Mouse (Mus musculus) MEL (cell line): ENCODE measurements around the gene Opa1. TPM values are rescaled to one million over a fixed set of nuclear protein-coding genes. Genes with fewer than 3 reads are reported as not detected.

ENCODE experiments used
- DNase-seq: peaks from one replicate; pipeline ENCODE4 v3.0.0; 2011; ENCODE audit warnings: low read depth, low spot score
- H3K27ac ChIP-seq: 2 replicates; pipeline ENCODE4 v1.5.1; 2012; ENCODE audit warnings: low read depth, mild to moderate bottlenecking, control low read depth, low read length, moderate library complexity; ENCODE audit not compliant: control insufficient read depth
- H3K27me3 ChIP-seq, 2 experiments: fragments of 150-350 bp in 1 of 2; sonication (generic) in 1 of 2; 2 replicates each; pipeline ENCODE4 v1.6.1; 2012; ENCODE audit warnings: low read length in 2 of 2, mild to moderate bottlenecking in 2 of 2, improper control_type of control experiment in 1 of 2, moderate library complexity in 1 of 2; ENCODE audit not compliant: insufficient read depth in 2 of 2, control insufficient read depth in 1 of 2
- H3K36me3 ChIP-seq, 2 experiments: 2 replicates each; pipeline ENCODE4 v1.6.1; 2012 to 2014; ENCODE audit warnings: low read length in 2 of 2, improper control_type of control experiment in 1 of 2, inconsistent platforms in 1 of 2, mild to moderate bottlenecking in 1 of 2; ENCODE audit not compliant: insufficient read depth in 2 of 2, control insufficient read depth in 1 of 2
- H3K4me1 ChIP-seq, 2 experiments: fragments of 150-350 bp in 1 of 2; sonication (generic) in 1 of 2; 2 replicates each; pipeline ENCODE4 v1.6.1; 2012; ENCODE audit warnings: low read length in 2 of 2, improper control_type of control experiment in 1 of 2, mild to moderate bottlenecking in 1 of 2; ENCODE audit not compliant: insufficient read depth in 2 of 2, control insufficient read depth in 1 of 2
- H3K4me3 ChIP-seq, 2 experiments: fragments of 150-350 bp in 1 of 2; sonication (generic) in 1 of 2; 2 replicates each; pipeline ENCODE4 v1.5.1; 2012; ENCODE audit warnings: low read depth in 2 of 2, low read length in 2 of 2, mild to moderate bottlenecking in 2 of 2, moderate library complexity in 2 of 2, control low read depth in 1 of 2, improper control_type of control experiment in 1 of 2; ENCODE audit not compliant: control insufficient read depth in 1 of 2, insufficient read depth in 1 of 2
- H3K79me2 ChIP-seq: 2 replicates; pipeline ENCODE4 v1.6.1; 2012; ENCODE audit warnings: mild to moderate bottlenecking, low read length, moderate library complexity; ENCODE audit not compliant: control insufficient read depth, poor library complexity, insufficient read depth
- H3K9ac ChIP-seq: 2 replicates; pipeline ENCODE4 v1.6.1; 2012; ENCODE audit warnings: low read depth, mild to moderate bottlenecking, control low read depth, low read length, moderate library complexity; ENCODE audit not compliant: control insufficient read depth, poor library complexity, severe bottlenecking
- H3K9me3 ChIP-seq: fragments of 150-350 bp; sonication (generic); replicated peaks from 2 replicates; pipeline ENCODE4 v1.6.1; 2012; ENCODE audit warnings: mild to moderate bottlenecking, low read length, improper control_type of control experiment, moderate library complexity; ENCODE audit not compliant: insufficient read depth
- CHD2 ChIP-seq: IDR thresholded peaks from 2 replicates; pipeline ENCODE4 v1.6.1; 2011; ENCODE audit warnings: low read length, improper control_type of control experiment
- CTCF ChIP-seq, 3 experiments: IDR thresholded peaks in 2 of 3; conservative IDR thresholded peaks in 1 of 3; 2 replicates each; pipeline ENCODE4 v1.5.1; 2011 to 2012; ENCODE audit warnings: low read length in 3 of 3, low read depth in 2 of 3, mild to moderate bottlenecking in 2 of 3, improper control_type of control experiment in 1 of 3, inconsistent platforms in 1 of 3, mixed read lengths in 1 of 3, moderate library complexity in 1 of 3; ENCODE audit not compliant: control insufficient read depth in 1 of 3, insufficient read depth in 1 of 3, poor library complexity in 1 of 3, severe bottlenecking in 1 of 3
- ELF1 ChIP-seq: IDR thresholded peaks from 2 replicates; pipeline ENCODE4 v1.6.1; 2014; ENCODE audit warnings: low read depth, mild to moderate bottlenecking, inconsistent platforms, low read length, improper control_type of control experiment, moderate library complexity
- EP300 ChIP-seq, 2 experiments: IDR thresholded peaks; 2 replicates each; pipeline ENCODE4 v1.6.1; 2011; ENCODE audit warnings: improper control_type of control experiment in 2 of 2, low read length in 2 of 2, low read depth in 1 of 2, mild to moderate bottlenecking in 1 of 2
- GABPA ChIP-seq: IDR thresholded peaks from 2 replicates; pipeline ENCODE4 v1.6.1; 2012; ENCODE audit warnings: low read depth, mild to moderate bottlenecking, inconsistent platforms, low read length, improper control_type of control experiment, moderate library complexity
- KAT2A ChIP-seq: conservative IDR thresholded peaks from 2 replicates; pipeline ENCODE4 v1.6.1; 2012; ENCODE audit warnings: low read depth, low read length, improper control_type of control experiment, inconsistent platforms
- MAFK ChIP-seq: IDR thresholded peaks from 2 replicates; pipeline ENCODE4 v1.6.1; 2011; ENCODE audit warnings: low read depth, mild to moderate bottlenecking, low read length, improper control_type of control experiment, borderline replicate concordance
- MYB ChIP-seq: IDR thresholded peaks from 2 replicates; pipeline ENCODE4 v1.6.1; 2011; ENCODE audit warnings: mild to moderate bottlenecking, low read depth, low read length, improper control_type of control experiment
- NRF1 ChIP-seq: IDR thresholded peaks from 2 replicates; pipeline ENCODE4 v1.6.1; 2014; ENCODE audit warnings: low read depth, mild to moderate bottlenecking, inconsistent platforms, low read length, improper control_type of control experiment, moderate library complexity; ENCODE audit not compliant: poor library complexity, insufficient read depth, severe bottlenecking
- RAD21 ChIP-seq: IDR thresholded peaks from 2 replicates; pipeline ENCODE4 v1.6.1; 2011; ENCODE audit warnings: mild to moderate bottlenecking, low read depth, low read length, improper control_type of control experiment
- TCF12 ChIP-seq: IDR thresholded peaks from 2 replicates; pipeline ENCODE4 v1.6.1; 2014; ENCODE audit warnings: low read depth, mild to moderate bottlenecking, inconsistent platforms, low read length, improper control_type of control experiment, moderate library complexity
- UBTF ChIP-seq: IDR thresholded peaks from 2 replicates; pipeline ENCODE4 v1.6.1; 2012; ENCODE audit warnings: low read depth, mild to moderate bottlenecking, inconsistent platforms, low read length, improper control_type of control experiment, moderate library complexity, borderline replicate concordance; ENCODE audit not compliant: insufficient read depth
- USF1 ChIP-seq: IDR thresholded peaks from 2 replicates; pipeline ENCODE4 v1.6.1; 2014; ENCODE audit warnings: low read depth, mild to moderate bottlenecking, inconsistent platforms, low read length, improper control_type of control experiment, moderate library complexity
- USF2 ChIP-seq, 2 experiments: IDR thresholded peaks; 2 replicates each; pipeline ENCODE4 v1.6.1; 2011 to 2012; ENCODE audit warnings: improper control_type of control experiment in 2 of 2, low read length in 2 of 2, borderline replicate concordance in 1 of 2, inconsistent platforms in 1 of 2, low read depth in 1 of 2, mild to moderate bottlenecking in 1 of 2; ENCODE audit not compliant: insufficient read depth in 1 of 2
- ZKSCAN1 ChIP-seq: IDR thresholded peaks from 2 replicates; pipeline ENCODE4 v1.6.1; 2012; ENCODE audit warnings: low read depth, mild to moderate bottlenecking, inconsistent platforms, low read length, improper control_type of control experiment, moderate library complexity
- polyA plus RNA-seq, 2 experiments: library from polyadenylated mRNA; stranded (reverse) in 1 of 2; unstranded in 1 of 2; fragments of >175 nt in 1 of 2; fragments of >200 nt in 1 of 2; gene quantifications; 2 replicates each; pipeline versions ENCODE4 v1.2.1 to v1.2.4; 2012; ENCODE audit warnings: low replicate concordance in 2 of 2, low read depth in 1 of 2; ENCODE audit not compliant: insufficient read length in 2 of 2, insufficient read depth in 1 of 2, missing spikeins in 1 of 2
- total RNA-seq: library from RNA; depleted of rRNA; stranded (reverse); fragments of 300-350 nt; gene quantifications from 2 replicates; pipeline ENCODE4 v1.2.3, GENCODE M21; 2012

Gene Opa1
- total and polyA plus RNA-seq, 3 experiments, result 43.4 to 56.1 (median 45.6) TPM

GRCm38 (mm10) chr16:29666991-29667701, 88.0 kb downstream of the Opa1 start:
- no peak overlapping the region for H3K9ac ChIP-seq
- H3K36me3 ChIP-seq, result no peaks in the 10 kb centered on the region
- TF ChIP-seq ZKSCAN1 (no peak), USF2 (IDR thresholded peaks at IDR 0.05; ENCODE audit: borderline replicate concordance in 1 of 2, insufficient read depth in 1 of 2, low read depth in 1 of 2, low read length in 2 of 2) (no peak), ELF1 (no peak), CHD2 (no peak), MAFK (no peak), USF1 (no peak), NRF1 (no peak), UBTF (no peak), MYB (no peak), KAT2A (no peak), CTCF (IDR thresholded peaks at IDR 0.05 in 2 of 3, conservative IDR thresholded peaks at IDR 0.05 in 1 of 3; ENCODE audit: control insufficient read depth in 1 of 3, insufficient read depth in 1 of 3, low read depth in 2 of 3, low read length in 3 of 3, poor library complexity in 1 of 3, severe bottlenecking in 1 of 3) (no peak), RAD21 (no peak)
- no peaks in the 10 kb centered on the region for H3K79me2 ChIP-seq
- DNase-seq, result no peak
- H3K4me3 ChIP-seq, result no peak overlapping the region
- no peaks in the 10 kb centered on the region for H3K4me1 ChIP-seq
- no peaks in the 10 kb centered on the region for H3K27me3 ChIP-seq
- H3K27ac ChIP-seq, result no peak overlapping the region
- no peaks in the 10 kb centered on the region for H3K9me3 ChIP-seq

DNA sequence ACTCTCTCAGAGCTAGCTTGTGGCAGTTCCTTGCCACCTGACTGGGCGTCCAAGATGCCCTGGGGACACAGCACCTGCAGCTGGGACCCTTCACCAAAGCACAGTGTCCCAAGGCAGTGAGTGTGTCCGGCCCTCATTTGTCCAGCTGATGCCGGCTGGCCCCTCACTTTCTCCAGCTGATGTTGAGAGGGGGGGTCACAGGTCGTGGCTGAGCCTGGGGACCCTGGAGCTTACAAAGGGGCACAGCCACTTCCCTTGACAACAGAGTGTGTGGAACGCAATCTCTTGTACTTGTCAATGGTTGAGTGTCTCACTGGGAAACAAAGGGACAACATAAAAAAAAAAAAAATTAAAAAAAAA, 88.5 kb downstream of the Opa1 start:
- Histone ChIP-seq H3K9ac (no peak overlapping the region), H3K79me2 (no peaks in the 10 kb centered on the region), H3K4me1 (no peaks in the 10 kb centered on the region), H3K27me3 (no peaks in the 10 kb centered on the region), H3K9me3 (no peaks in the 10 kb centered on the region), H3K36me3 (no peaks in the 10 kb centered on the region), H3K4me3 (no peak overlapping the region), H3K27ac (no peak overlapping the region)
- TF ChIP-seq GABPA (no peak), TCF12 (no peak), EP300 (IDR thresholded peaks at IDR 0.05; ENCODE audit: low read depth in 1 of 2, low read length in 2 of 2) (no peak), CTCF (IDR thresholded peaks at IDR 0.05 in 2 of 3, conservative IDR thresholded peaks at IDR 0.05 in 1 of 3; ENCODE audit: control insufficient read depth in 1 of 3, insufficient read depth in 1 of 3, low read depth in 2 of 3, low read length in 3 of 3, poor library complexity in 1 of 3, severe bottlenecking in 1 of 3) (no peak), USF1 (no peak)
- DNase-seq, result no peak
